Mouse (Mus musculus): Measurements from ENCODE around the gene Zdhhc6.

DNA sequence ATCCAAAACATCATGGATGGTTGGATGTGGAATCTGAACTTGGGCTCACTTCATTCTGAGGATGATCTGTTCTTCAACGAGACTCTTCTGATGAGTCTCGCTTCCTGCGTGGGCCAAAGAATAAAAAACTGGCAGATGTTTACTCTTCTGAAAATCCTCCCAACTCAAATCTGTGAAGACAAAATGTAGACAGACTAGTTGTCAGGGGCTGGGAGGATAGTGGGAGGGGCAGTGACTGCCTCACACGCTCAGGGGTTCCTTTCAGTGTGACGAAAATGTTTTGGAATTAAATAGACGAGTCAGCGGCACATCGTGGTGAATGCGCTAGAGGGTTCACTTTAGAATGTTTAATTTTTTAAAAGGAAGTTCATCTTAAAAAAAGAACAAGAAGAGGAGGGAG is 59.7 kb downstream of the Zdhhc6 start:
- TF ChIP-seq CTCF (IDR thresholded peaks at IDR 0.05; ENCODE audit: control insufficient read depth, insufficient read depth, insufficient read length): no peak
- TF ChIP-seq MAX (IDR thresholded peaks at IDR 0.05): no peak
- no peak for TF ChIP-seq USF1 (IDR thresholded peaks at IDR 0.05; ENCODE audit: low read depth)
- TF ChIP-seq MYOD1 (IDR thresholded peaks at IDR 0.05; ENCODE audit: control insufficient read depth, insufficient read length, low read depth): no peak

Data from C2C12 (cell line).